Mouse (Mus musculus): ENCODE data around the gene Taok3. TPM values are rescaled to one million over a fixed set of nuclear protein-coding genes. Genes with fewer than 3 reads are reported as not detected.

Taok3 gene
- polyA plus RNA-seq, 1 experiment from 2014 or later: 67.1 TPM

- Histone ChIP-seq H3K27ac (ENCODE audit: low read length) (no peak overlapping the region), H3K9ac (ENCODE audit: low read depth, low read length) (no peak overlapping the region), H3K4me1 (ENCODE audit: control insufficient read depth, insufficient read depth, low read length) (no peaks in the 10 kb centered on the region), H3K36me3 (ENCODE audit: control insufficient read depth, insufficient read depth, low read length) (no peaks in the 10 kb centered on the region), H3K9me3 (replicated peaks; ENCODE audit: control insufficient read depth, low read length, poor library complexity, severe bottlenecking) (no peaks in the 10 kb centered on the region), H3K27me3 (ENCODE audit: control insufficient read depth, insufficient read depth, low read depth, low read length) (no peaks in the 10 kb centered on the region), H3K4me2 (ENCODE audit: low read length) (no peak overlapping the region), H3K4me3 (ENCODE audit: low read depth, low read length) (no peak overlapping the region)
- ATAC-seq: no peak
- WGBS: 70% methylated on average over 8 of the region's 8 CpGs
Measured at GRCm38 (mm10) chr5:117175896-117176295, 56.0 kb downstream of the Taok3 start.

- 12% methylated on average over 6 of the region's 6 CpGs for whole genome bisulfite sequencing
- Histone ChIP-seq H3K27me3 (ENCODE audit: control insufficient read depth, insufficient read depth, low read depth, low read length) (no peaks in the 10 kb centered on the region), H3K9me3 (replicated peaks; ENCODE audit: control insufficient read depth, low read length, poor library complexity, severe bottlenecking) (no peaks in the 10 kb centered on the region), H3K27ac (ENCODE audit: low read length) (no peak overlapping the region), H3K4me1 (ENCODE audit: control insufficient read depth, insufficient read depth, low read length) (no peaks in the 10 kb centered on the region), H3K9ac (ENCODE audit: low read depth, low read length) (no peak overlapping the region), H3K4me2 (ENCODE audit: low read length) (no peak overlapping the region), H3K4me3 (ENCODE audit: low read depth, low read length) (no peak overlapping the region), H3K36me3 (ENCODE audit: control insufficient read depth, insufficient read depth, low read length) (no peaks in the 10 kb centered on the region)
- no peak for ATAC-seq
Measured at GRCm38 (mm10) chr5:117178079-117178478, 58.1 kb downstream of the Taok3 start.

GRCm38 (mm10) chr5:117178486-117178885, 58.6 kb downstream of the Taok3 start:
- Histone ChIP-seq H3K4me2 (ENCODE audit: low read length) (no peak overlapping the region), H3K4me1 (ENCODE audit: control insufficient read depth, insufficient read depth, low read length) (no peaks in the 10 kb centered on the region), H3K36me3 (ENCODE audit: control insufficient read depth, insufficient read depth, low read length) (no peaks in the 10 kb centered on the region), H3K4me3 (ENCODE audit: low read depth, low read length) (no peak overlapping the region), H3K9me3 (replicated peaks; ENCODE audit: control insufficient read depth, low read length, poor library complexity, severe bottlenecking) (no peaks in the 10 kb centered on the region), H3K27me3 (ENCODE audit: control insufficient read depth, insufficient read depth, low read depth, low read length) (no peaks in the 10 kb centered on the region), H3K9ac (ENCODE audit: low read depth, low read length) (no peak overlapping the region), H3K27ac (ENCODE audit: low read length) (no peak overlapping the region)
- WGBS: 63% methylated on average over 6 of the region's 6 CpGs
- no peak for ATAC-seq

GRCm38 (mm10) chr5:117181921-117182320, 62.0 kb downstream of the Taok3 start:
- WGBS: 83% methylated on average over 5 of the region's 5 CpGs
- Histone ChIP-seq H3K27ac (ENCODE audit: low read length) (no peak overlapping the region), H3K9me3 (replicated peaks; ENCODE audit: control insufficient read depth, low read length, poor library complexity, severe bottlenecking) (no peaks in the 10 kb centered on the region; the same call in 1 of the 2 replicates), H3K4me3 (ENCODE audit: low read depth, low read length) (no peak overlapping the region), H3K9ac (ENCODE audit: low read depth, low read length) (no peak overlapping the region), H3K27me3 (ENCODE audit: control insufficient read depth, insufficient read depth, low read depth, low read length) (no peaks in the 10 kb centered on the region), H3K4me1 (ENCODE audit: control insufficient read depth, insufficient read depth, low read length) (no peaks in the 10 kb centered on the region), H3K4me2 (ENCODE audit: low read length) (no peak overlapping the region), H3K36me3 (ENCODE audit: control insufficient read depth, insufficient read depth, low read length) (no peaks in the 10 kb centered on the region)
- ATAC-seq: no peak

GRCm38 (mm10) chr5:117182411-117182810, 62.5 kb downstream of the Taok3 start:
- Histone ChIP-seq H3K9ac (ENCODE audit: low read depth, low read length) (no peak overlapping the region), H3K4me1 (ENCODE audit: control insufficient read depth, insufficient read depth, low read length) (no peaks in the 10 kb centered on the region), H3K27me3 (ENCODE audit: control insufficient read depth, insufficient read depth, low read depth, low read length) (no peaks in the 10 kb centered on the region), H3K27ac (ENCODE audit: low read length) (no peak overlapping the region), H3K4me3 (ENCODE audit: low read depth, low read length) (no peak overlapping the region), H3K9me3 (replicated peaks; ENCODE audit: control insufficient read depth, low read length, poor library complexity, severe bottlenecking) (no peaks in the 10 kb centered on the region; the same call in 1 of the 2 replicates), H3K36me3 (ENCODE audit: control insufficient read depth, insufficient read depth, low read length) (no peaks in the 10 kb centered on the region), H3K4me2 (ENCODE audit: low read length) (no peak overlapping the region)
- WGBS: 86% methylated on average over 3 of the region's 3 CpGs
- no peak for ATAC-seq

- Histone ChIP-seq H3K4me1 (ENCODE audit: control insufficient read depth, insufficient read depth, low read length) (no peaks in the 10 kb centered on the region), H3K9ac (ENCODE audit: low read depth, low read length) (no peak overlapping the region), H3K4me3 (ENCODE audit: low read depth, low read length) (no peak overlapping the region), H3K27ac (ENCODE audit: low read length) (no peak overlapping the region), H3K9me3 (replicated peaks; ENCODE audit: control insufficient read depth, low read length, poor library complexity, severe bottlenecking) (no peaks in the 10 kb centered on the region; the same call in 1 of the 2 replicates), H3K4me2 (ENCODE audit: low read length) (no peak overlapping the region), H3K27me3 (ENCODE audit: control insufficient read depth, insufficient read depth, low read depth, low read length) (no peaks in the 10 kb centered on the region), H3K36me3 (ENCODE audit: control insufficient read depth, insufficient read depth, low read length) (no peaks in the 10 kb centered on the region)
- ATAC-seq: no peak
- WGBS: 85% methylated on average over 6 of the region's 6 CpGs
Measured at GRCm38 (mm10) chr5:117184832-117185231, 64.9 kb downstream of the Taok3 start.

GRCm38 (mm10) chr5:117185673-117186072, 65.7 kb downstream of the Taok3 start:
- H3K27ac ChIP-seq (ENCODE audit: low read length): no peak overlapping the region
- no peaks in the 10 kb centered on the region for H3K27me3 ChIP-seq (ENCODE audit: control insufficient read depth, insufficient read depth, low read depth, low read length)
- H3K4me2 ChIP-seq (ENCODE audit: low read length): no peak overlapping the region
- H3K36me3 ChIP-seq (ENCODE audit: control insufficient read depth, insufficient read depth, low read length): no peaks in the 10 kb centered on the region
- H3K9me3 ChIP-seq (replicated peaks; ENCODE audit: control insufficient read depth, low read length, poor library complexity, severe bottlenecking): no peaks in the 10 kb centered on the region; the same call in 1 of the 2 replicates
- WGBS: 96% methylated on average over 7 of the region's 7 CpGs
- H3K9ac ChIP-seq (ENCODE audit: low read depth, low read length): no peak overlapping the region
- no peak for ATAC-seq
- H3K4me3 ChIP-seq (ENCODE audit: low read depth, low read length): no peak overlapping the region
- H3K4me1 ChIP-seq (ENCODE audit: control insufficient read depth, insufficient read depth, low read length): no peaks in the 10 kb centered on the region

GRCm38 (mm10) chr5:117192061-117192460, 72.1 kb downstream of the Taok3 start:
- no peak for ATAC-seq
- no peak overlapping the region for H3K9ac ChIP-seq (ENCODE audit: low read depth, low read length)
- no peak overlapping the region for H3K27ac ChIP-seq (ENCODE audit: low read length)
- H3K4me1 ChIP-seq (ENCODE audit: control insufficient read depth, insufficient read depth, low read length): no peaks in the 10 kb centered on the region
- H3K4me3 ChIP-seq (ENCODE audit: low read depth, low read length): no peak overlapping the region
- H3K9me3 ChIP-seq (replicated peaks; ENCODE audit: control insufficient read depth, low read length, poor library complexity, severe bottlenecking): no peaks in the 10 kb centered on the region
- H3K4me2 ChIP-seq (ENCODE audit: low read length): no peak overlapping the region
- no peaks in the 10 kb centered on the region for H3K36me3 ChIP-seq (ENCODE audit: control insufficient read depth, insufficient read depth, low read length)
- 88% methylated on average over 6 of the region's 6 CpGs for WGBS
- H3K27me3 ChIP-seq (ENCODE audit: control insufficient read depth, insufficient read depth, low read depth, low read length): no peaks in the 10 kb centered on the region

GRCm38 (mm10) chr5:117193748-117194147, 73.8 kb downstream of the Taok3 start:
- 91% methylated on average over 7 of the region's 7 CpGs for WGBS
- no peaks in the 10 kb centered on the region for H3K4me1 ChIP-seq (ENCODE audit: control insufficient read depth, insufficient read depth, low read length)
- H3K4me2 ChIP-seq (ENCODE audit: low read length): no peak overlapping the region
- H3K36me3 ChIP-seq (ENCODE audit: control insufficient read depth, insufficient read depth, low read length): peaks cover 5% of the 10 kb centered on the region; the same call in 1 of the 2 replicates
- no peak for ATAC-seq
- H3K27ac ChIP-seq (ENCODE audit: low read length): no peak overlapping the region
- no peak overlapping the region for H3K4me3 ChIP-seq (ENCODE audit: low read depth, low read length)
- H3K9ac ChIP-seq (ENCODE audit: low read depth, low read length): no peak overlapping the region
- H3K27me3 ChIP-seq (ENCODE audit: control insufficient read depth, insufficient read depth, low read depth, low read length): no peaks in the 10 kb centered on the region
- H3K9me3 ChIP-seq (replicated peaks; ENCODE audit: control insufficient read depth, low read length, poor library complexity, severe bottlenecking): no peaks in the 10 kb centered on the region
